Mouse (Mus musculus): ENCODE results near the gene Gm3285. TPM values are rescaled to one million over a fixed set of nuclear protein-coding genes. Genes with fewer than 3 reads are reported as not detected.

Gm3285 gene
- total RNA-seq, 1 experiment from 2014 or later: not detected

DNA sequence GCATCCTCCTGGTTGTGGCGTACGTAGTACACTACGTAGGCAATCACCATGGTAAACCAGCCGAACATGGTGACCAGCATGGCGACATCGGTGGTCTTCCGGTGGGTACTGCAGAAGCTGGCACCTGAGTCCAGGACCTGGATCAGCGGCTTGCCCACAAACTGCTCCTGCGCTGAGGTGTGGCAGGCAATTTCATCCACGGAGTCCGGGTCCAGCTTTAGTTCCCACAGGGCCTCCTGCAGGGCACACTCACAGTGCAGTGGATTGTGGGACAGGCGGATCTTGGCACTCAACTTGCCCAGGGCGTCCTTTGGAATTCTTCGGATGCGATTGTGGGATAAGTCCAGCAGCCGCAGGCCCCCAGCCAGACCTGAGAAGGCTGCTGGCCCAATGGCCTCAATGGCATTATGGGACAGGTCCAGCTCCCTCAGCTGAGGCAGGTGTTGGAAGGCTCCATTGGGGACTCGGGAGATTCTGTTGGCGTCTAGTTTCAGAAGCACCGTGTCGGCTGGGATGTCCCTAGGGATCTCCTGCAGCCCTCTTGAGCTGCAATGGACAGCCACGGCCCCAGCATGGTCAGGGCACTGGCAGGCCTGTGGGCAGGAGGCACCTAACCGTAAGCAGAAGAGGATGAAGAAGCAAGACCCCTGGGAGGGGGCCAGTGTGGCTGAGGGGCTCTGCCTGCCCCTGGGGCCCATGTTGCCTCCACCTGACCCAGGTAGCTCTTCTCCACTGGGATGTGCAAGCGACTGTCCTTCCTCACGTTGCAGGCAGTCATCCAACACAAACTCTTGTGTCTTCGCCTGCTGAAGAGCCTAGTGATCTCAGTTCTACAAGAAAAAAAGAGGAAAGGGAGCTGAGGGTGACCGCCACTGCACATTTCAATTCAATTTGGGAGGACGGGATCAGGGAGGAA is 39.4 kb downstream of the Gm3285 start:
- DNase-seq: no peak

DNA sequence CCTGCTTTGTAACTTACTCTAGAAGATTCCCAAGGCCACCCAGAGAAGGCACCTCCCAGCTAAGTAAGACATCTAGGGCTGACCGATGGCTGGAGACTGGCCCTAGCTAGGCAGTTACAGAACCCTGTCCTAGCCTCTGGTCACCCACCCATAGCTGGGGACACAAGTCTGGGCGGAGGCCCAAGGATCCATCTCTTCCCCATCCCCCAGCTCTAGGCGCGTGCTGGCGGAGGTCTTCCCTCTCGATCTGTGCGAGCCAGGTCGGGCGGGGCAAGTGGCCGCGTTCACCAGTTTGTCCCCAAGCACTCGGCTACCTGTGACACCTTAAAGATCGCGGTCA is 40.1 kb downstream of the Gm3285 start:
- no peak for DNase-seq

DNA sequence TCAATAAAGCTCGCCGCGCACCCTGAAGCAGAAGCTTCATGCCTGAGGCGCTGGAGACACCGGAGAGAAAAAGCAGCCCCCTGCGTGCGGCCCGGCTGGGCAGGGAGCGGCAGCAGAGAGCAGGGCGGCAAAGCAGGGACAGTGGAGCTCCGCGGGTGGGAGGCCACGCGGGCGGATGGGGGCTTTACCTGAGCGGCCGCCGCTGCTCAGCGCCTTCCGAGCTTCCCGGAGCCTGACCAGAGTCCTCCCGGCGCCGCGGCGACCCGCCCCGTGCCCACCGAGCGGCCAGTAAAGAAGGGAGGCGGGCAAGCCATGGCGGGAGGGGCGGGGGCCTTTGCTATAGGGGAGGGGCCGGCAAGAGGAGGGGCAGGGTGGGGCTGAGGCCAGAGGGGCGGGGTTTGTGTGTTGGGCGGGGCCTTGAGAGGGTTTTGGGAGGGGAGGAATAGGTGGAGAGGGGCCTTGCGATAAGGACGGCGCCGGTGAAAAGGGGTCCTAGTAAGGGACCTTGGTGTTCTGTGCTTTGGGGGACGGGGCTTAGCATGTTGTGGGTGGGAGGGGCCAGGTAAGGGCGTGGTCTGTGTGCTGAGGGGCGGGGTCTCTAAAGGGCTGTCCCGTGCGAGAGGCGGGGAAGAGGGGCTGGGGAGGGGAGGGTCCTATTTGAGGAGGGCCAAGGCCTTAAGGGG is 40.6 kb downstream of the Gm3285 start, which contains the start of gene Lrrc3:
Lrrc3 (minus strand) TSS at position 326 of the 683 bp plus-strand sequence.
- DNase-seq: peak; percentile 68

DNA sequence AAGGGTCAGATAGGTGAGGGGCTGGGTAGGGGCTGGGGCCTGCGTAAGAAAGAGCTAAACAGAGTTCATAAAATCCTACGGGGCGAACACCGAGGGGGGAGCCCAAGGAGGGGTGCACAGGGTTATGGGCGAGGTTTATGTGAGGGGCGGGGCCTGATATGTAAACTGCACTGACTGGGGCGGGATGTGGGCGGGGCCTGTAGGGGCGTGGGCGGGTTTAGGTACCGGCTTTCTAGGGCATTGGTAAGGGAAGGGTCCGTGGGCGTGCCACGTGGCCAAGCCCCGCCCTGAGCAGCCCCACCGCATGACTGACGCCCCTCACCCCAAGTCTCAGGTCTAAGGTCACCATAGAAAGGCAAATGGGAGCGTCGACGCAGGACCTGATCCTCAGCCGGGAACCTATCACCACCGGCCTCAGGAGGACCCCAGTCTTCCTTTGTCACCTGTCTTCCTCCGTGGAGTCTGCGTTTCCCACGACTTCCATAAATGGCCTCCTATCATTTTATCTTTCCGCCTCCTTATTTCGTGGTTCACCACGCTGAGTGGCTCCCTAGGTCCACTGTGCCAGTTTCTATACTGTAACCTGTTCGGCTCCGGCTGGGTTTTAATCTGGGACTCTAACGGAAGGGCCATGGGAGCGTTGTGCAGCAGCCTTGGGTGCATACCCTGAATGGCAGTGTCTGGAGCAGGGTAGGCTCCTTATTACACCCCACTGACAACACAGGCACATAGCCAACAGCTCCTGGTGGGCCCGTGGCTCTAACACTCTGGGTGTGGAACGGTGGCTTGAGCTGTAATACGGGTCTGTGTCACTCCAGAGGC is 41.3 kb downstream of the Gm3285 start:
- peak; percentile 31 for DNase-seq

Other genes starting within 250 kb of the Gm3285 start
- gene Ube2g2, start 239.7 kb upstream of the Gm3285 start, total RNA-seq (2021): 45.4 and 45.5 TPM in 2 replicates
- gene Tspear, start 175.4 kb upstream of the Gm3285 start, total RNA-seq (2021): 0.39 and 0.86 TPM in 2 replicates
- gene Gm19402, start 171.2 kb upstream of the Gm3285 start, total RNA-seq (2021): not detected in 2 replicates
- not detected in 2 replicates for gene Gm9508, start 164.7 kb upstream of the Gm3285 start, total RNA-seq (2021)
- not detected in 2 replicates for gene Gm10272, start 155.3 kb upstream of the Gm3285 start, total RNA-seq (2021)
- not detected in 2 replicates for gene Gm10024, start 150.5 kb upstream of the Gm3285 start, total RNA-seq (2021)
- gene Gm10142, start 146.2 kb upstream of the Gm3285 start, total RNA-seq (2021): not detected in 2 replicates
- not detected in 2 replicates for gene Krtap12-1, start 141.4 kb upstream of the Gm3285 start, total RNA-seq (2021)
- gene Gm10100, start 135.5 kb upstream of the Gm3285 start, total RNA-seq (2021): not detected in 2 replicates
- not detected in 2 replicates for gene Gm18596, start 119.3 kb upstream of the Gm3285 start, total RNA-seq (2021)
- gene Gm9736, start 110.6 kb upstream of the Gm3285 start, total RNA-seq (2021): not detected in 2 replicates
- not detected in 2 replicates for gene Gm3233, start 102.3 kb upstream of the Gm3285 start, total RNA-seq (2021)
- gene Gm3238, start 90.7 kb upstream of the Gm3285 start, total RNA-seq (2021): not detected in 2 replicates
- not detected in 2 replicates for gene Gm7138, start 85.0 kb upstream of the Gm3285 start, total RNA-seq (2021)
- not detected in 2 replicates for gene Gm3250, start 79.4 kb upstream of the Gm3285 start, total RNA-seq (2021)
- not detected in 2 replicates for gene Gm7137, start 73.8 kb upstream of the Gm3285 start, total RNA-seq (2021)
- not detected in 2 replicates for gene Gm9639, start 66.9 kb upstream of the Gm3285 start, total RNA-seq (2021)
- not detected in 2 replicates for gene Gm19668, start 62.8 kb upstream of the Gm3285 start, total RNA-seq (2021)
- not detected in 2 replicates for gene Gm9507, start 50.1 kb upstream of the Gm3285 start, total RNA-seq (2021)
- gene Gm2696, start 47.3 kb upstream of the Gm3285 start, total RNA-seq (2021): not detected in 2 replicates
- not detected in 2 replicates for gene Krtap10-4, start 34.9 kb upstream of the Gm3285 start, total RNA-seq (2021)
- not detected in 2 replicates for gene Krtap10-10, start 26.0 kb upstream of the Gm3285 start, total RNA-seq (2021)
- gene Gm36176, start 15.2 kb upstream of the Gm3285 start, total RNA-seq (2021): not detected in 2 replicates
- not detected in 2 replicates for gene Gm10318, start 9.1 kb upstream of the Gm3285 start, total RNA-seq (2021)
- gene Lrrc3, start 40.6 kb downstream of the Gm3285 start, total RNA-seq (2021): 5.5 and 8.0 TPM in 2 replicates
- gene Trpm2, start 108.6 kb downstream of the Gm3285 start, total RNA-seq (2021): 1.2 and 2.7 TPM in 2 replicates
- 18.5 and 22.1 TPM in 2 replicates for gene 1810043G02Rik, start 116.5 kb downstream of the Gm3285 start, total RNA-seq (2021)
- gene Pfkl, start 148.1 kb downstream of the Gm3285 start, total RNA-seq (2021): 91.4 and 96.0 TPM in 2 replicates
- 30.7 and 36.2 TPM in 2 replicates for gene Dnmt3l, start 180.0 kb downstream of the Gm3285 start, total RNA-seq (2021)
- not detected in 2 replicates for gene Aire, start 181.6 kb downstream of the Gm3285 start, total RNA-seq (2021)
- gene Icosl, start 207.3 kb downstream of the Gm3285 start, total RNA-seq (2021): 26.3 and 36.0 TPM in 2 replicates

Measured in adrenal gland, postnatal 25 days (tissue).